Mouse (Mus musculus) C2C12 (cell line): ENCODE data around the gene Car9.

ENCODE experiments used
- CEBPB ChIP-seq: IDR thresholded peaks from one replicate; pipeline ENCODE4 v1.6.1; 2011; ENCODE audit warnings: low read depth, mild to moderate bottlenecking, control low read depth, moderate library complexity
- CTCF ChIP-seq: IDR thresholded peaks from one replicate; pipeline ENCODE4 v1.5.1; 2011; ENCODE audit not compliant: control insufficient read depth, insufficient read depth, insufficient read length
- MAX ChIP-seq: IDR thresholded peaks from one replicate; pipeline ENCODE4 v1.6.1; 2011; ENCODE audit warnings: mild to moderate bottlenecking, control low read depth
- MYOD1 ChIP-seq: IDR thresholded peaks from one replicate; pipeline ENCODE4 v1.6.1; 2011; ENCODE audit warnings: low read depth; ENCODE audit not compliant: control insufficient read depth, insufficient read length
- MYOG ChIP-seq: IDR thresholded peaks from one replicate; pipeline ENCODE4 v1.6.1; 2011; ENCODE audit not compliant: control insufficient read depth, insufficient read length; ENCODE audit errors: extremely low read depth
- USF1 ChIP-seq: IDR thresholded peaks from one replicate; pipeline ENCODE4 v1.6.1; 2011; ENCODE audit warnings: low read depth, mild to moderate bottlenecking, control low read depth, moderate library complexity

- TF ChIP-seq MAX (no peak), CTCF (no peak), USF1 (no peak), MYOD1 (no peak), CEBPB (no peak), MYOG (no peak)
Observed at GRCm38 (mm10) chr4:43513791-43514190, 7.0 kb downstream of the Car9 start.
